Mouse (Mus musculus): ENCODE results near the gene Tnfaip8l2.
"Not testable (repeated sequence)": the region's sequence is repeated elsewhere in the genome, so short reads cannot be mapped to it uniquely, and the experiment has no call there.

Gene Tnfaip8l2

DNA sequence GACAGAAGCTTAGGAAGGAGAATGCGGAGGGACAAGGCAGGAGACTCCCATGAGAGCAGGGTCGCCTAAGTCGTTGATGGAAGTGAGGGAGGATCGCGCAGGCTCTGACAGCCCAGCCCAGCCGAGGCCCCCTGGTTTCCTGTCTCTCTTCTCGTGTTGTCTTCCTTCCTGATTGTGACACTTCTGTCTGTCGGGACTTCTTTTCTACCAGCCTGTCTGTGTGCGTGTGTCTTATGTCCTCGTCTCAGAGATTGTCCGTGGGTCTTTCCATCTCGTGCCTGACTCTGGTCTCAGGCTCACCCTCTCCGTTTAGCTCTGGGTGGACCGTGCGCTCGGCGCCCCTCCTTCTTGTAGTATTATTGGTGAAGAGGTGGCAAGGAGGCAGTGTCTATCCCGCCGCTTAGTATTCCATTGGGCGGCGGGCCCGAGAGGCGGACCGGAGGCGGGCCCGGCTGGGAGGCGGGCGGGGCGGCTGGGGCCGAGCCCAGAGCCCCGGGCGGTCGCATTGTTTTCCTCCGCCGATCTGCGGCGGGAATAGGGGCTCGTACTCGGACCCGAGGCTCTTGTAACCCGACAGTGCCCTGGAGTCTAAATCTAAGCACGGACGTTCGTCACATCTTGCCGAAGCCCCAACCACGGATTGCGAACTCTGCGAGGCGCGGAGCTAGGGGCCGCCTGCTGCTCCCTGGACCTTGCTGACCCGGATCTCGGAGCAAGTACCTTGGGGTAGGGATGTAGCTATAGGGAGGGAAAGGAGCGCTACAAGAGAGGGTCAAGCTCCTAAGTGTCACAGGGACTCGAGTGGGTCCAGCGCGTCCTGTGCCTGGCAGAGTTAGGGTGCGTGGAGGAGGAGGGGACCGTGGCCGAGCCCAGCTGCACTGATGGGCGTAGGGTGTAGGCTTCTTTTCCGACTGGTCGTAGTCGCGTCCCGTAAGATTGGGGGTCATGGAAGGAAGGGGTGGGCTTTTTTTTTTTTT is 18.1 kb upstream of the Tnfaip8l2 start, which contains the start of gene Sema6c:
TSS of gene Sema6c (plus strand) at position 471 of the 977 bp plus-strand sequence.
- DNase-seq (ENCODE audit: low spot score in 2 of 2) = peak; percentile 69 to 77

DNA sequence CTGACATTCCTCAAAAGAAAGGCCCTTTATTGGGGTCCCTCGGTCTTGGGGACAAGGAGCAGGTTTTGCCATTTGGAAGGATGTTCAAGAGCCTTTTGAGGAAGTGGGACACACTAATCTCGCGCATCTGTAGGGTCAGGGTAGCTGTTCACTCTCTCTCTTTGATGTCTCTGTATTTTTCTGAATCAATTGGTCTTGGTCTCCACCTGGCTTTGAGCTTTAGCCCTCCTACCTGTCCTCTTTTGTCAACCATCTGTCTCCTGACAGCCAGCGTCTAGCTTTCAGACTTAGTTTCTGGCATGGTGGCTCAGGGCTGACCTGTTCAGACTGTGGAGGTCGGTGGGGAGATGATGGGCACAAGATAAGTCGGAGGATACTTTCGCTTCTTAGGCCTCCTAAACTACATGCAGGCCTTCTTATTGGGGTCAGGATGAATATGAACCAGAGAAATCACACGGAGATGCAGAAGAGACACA is 17.4 kb upstream of the Tnfaip8l2 start:
- no peak for DNase-seq (ENCODE audit: low spot score in 2 of 2)

DNA sequence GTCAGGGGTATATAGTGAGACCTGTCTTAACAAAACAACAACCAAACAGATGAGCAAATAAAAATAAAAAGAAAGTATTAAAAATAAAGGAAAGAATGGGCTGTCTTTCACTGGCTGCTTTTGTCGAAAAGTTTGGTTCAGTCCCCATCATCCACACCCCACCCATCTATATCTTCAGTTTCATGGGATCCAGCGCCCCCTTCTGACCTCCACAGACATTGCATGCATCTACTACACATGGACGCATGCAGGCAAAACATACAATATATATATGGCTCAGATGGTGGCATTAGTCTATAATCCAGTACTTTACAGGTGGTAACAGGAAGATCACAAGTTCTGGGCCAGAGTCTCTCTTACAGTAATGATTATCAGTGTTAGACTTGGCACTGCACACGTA is 11.7 kb upstream of the Tnfaip8l2 start:
- DNase-seq (ENCODE audit: low spot score in 2 of 2) = peak in 1 of 2 experiments; percentile 67

DNA sequence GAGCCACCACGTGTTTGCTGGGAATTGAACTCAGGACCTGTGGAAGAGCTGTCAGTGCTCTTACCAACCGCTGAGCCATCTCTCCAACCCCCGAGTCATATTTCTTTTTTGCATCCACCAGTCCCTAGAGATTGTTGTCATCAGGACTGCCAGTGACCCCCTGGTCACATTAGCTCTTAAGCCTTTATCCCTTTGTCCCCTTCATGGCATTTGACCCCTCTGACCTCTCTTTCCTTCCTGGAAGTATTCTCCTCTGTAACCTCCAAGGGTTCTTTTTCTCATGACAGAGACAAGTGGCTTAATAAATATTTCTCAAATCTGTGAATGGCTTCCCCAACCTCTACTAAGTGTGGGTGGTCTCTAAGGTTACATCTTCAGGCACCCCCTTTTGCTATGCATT is 5.8 kb upstream of the Tnfaip8l2 start:
- no peak for DNase-seq (ENCODE audit: low spot score in 2 of 2)

DNA sequence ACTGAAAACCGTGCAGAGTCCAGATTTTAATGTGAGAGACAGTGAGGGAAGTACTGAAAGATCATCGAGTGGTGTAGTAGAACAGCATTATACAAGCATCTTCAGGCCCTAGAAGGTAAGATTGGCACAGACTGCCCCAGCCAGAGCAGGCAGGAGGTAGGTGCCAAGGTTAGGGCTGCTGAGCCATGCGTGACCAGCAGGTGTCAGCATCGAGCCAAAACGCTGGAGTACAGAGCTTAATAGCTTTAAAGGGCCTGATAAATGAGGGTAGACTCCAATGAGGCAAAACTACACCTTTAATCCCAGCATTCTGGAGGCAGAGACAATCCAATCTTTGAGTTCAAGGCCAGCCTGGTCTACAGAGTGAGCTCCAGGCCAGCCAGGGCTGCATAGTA is 454 bp upstream of the Tnfaip8l2 start:
- peak; percentile 80 to 89 for DNase-seq (ENCODE audit: low spot score in 2 of 2)

DNA sequence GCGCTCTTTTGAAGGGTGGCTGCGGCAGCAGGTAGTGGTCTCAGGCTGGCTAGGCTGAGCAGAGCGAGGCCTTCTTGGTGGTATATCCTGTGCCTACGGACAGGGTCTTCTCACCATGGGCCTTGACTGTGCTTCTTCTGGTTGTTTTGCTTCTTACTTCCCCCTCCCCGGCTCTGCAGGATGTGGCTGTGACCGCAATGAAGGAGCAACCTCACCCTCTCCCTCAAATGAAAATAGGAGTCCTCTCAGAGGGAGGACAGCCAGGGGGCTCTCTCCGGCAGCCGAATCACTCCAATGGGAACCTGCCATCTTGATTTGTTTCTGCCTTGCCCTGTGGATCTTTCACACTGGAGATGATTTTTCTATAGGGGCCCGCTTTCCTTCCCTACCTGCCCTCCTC is 686 bp downstream of the Tnfaip8l2 start:
- DNase-seq (ENCODE audit: low spot score in 2 of 2) = peak in 1 of 2 experiments; percentile 38

DNA sequence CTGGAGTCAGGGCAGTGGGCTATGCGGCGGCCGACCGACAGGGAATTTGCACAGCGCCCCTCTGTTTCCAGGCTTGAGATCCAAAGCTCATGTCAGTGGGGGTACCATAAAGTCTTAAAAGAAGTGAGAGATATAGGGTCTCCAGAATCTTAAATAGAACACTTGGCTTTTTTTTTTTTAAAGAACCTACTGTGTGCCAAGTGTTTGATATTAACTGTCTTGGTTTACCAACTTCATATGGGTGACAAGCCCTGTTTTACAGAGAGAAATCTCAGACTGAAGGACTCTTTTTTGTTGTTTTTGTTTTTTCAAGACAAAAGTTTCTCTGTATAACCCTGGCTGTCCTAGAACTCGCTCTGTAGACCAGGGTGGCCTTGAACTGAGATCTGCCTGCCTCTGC is 1.4 kb downstream of the Tnfaip8l2 start:
- DNase-seq (ENCODE audit: low spot score in 2 of 2) = no peak

DNA sequence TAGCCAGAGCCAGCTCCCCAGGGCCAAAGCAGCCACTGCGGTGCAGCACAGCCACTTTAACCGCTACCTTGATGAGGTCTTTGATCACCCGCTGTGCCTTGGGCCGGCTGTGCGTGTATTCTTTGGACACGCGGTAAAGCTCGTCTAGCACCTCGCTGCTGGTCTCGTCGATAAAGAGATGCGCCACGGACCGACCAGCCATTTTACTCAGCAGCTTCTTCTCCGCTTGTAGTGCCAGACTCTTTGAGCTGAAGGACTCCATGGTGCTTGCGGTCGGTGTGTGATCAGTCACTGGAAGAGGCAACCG is 1.9 kb downstream of the Tnfaip8l2 start:
- DNase-seq (ENCODE audit: low spot score in 2 of 2) = no peak

DNA sequence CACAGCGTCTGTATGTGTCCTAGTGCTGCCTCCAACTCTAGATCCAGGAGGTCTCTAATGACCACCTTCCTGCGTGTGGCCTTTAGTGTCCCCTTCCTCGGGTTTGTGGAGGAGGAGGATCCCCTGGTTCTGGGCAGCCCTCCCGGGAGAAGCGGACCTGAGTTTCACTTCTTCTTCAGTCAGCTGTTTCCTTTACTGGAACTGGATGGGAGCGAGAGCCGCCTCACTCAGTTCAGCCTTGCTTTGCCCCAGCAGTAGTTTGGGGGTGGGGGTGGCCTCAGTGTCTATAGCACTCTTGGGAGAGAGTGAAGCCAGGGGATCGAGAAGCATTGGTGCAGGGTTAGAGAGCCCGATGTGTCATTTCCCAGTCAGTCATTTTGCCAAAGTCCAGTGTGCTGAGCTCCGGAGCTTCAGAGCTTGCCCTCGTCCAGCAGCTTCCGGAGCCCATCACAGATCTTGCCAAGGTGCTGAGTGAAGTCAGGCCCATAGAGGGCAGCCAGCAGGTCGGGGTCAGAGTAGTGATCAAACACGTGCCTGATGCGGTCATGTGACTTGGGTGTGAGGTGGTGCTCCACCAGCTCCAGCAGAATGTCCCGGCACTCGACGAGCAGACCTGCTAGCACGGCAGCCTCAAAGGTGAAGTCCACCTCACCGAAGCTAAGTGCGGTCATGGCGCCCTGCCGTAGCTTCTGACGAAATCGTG is 2.4 kb downstream of the Tnfaip8l2 start:
- DNase-seq (ENCODE audit: low spot score in 2 of 2) = no peak

DNA sequence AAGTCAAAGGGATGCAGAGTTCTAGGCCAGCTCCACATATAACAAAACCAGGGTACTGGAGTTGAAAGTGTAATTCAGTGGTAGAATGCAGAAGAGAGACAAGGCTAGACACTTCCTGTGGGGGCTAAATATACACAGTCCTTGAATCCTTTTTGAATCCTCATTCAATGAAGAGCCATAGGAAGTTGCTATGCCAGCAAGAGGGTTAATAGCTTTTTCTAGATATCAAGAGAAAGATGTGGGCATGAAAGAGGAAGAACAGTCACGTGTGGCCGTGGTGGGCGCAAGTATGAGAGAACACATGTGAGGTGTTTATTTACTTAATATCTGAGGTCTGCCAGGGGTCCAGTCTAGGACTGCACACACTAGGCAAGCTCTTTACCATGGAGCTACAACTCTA is 5.8 kb downstream of the Tnfaip8l2 start:
- no peak for DNase-seq (ENCODE audit: low spot score in 2 of 2)

DNA sequence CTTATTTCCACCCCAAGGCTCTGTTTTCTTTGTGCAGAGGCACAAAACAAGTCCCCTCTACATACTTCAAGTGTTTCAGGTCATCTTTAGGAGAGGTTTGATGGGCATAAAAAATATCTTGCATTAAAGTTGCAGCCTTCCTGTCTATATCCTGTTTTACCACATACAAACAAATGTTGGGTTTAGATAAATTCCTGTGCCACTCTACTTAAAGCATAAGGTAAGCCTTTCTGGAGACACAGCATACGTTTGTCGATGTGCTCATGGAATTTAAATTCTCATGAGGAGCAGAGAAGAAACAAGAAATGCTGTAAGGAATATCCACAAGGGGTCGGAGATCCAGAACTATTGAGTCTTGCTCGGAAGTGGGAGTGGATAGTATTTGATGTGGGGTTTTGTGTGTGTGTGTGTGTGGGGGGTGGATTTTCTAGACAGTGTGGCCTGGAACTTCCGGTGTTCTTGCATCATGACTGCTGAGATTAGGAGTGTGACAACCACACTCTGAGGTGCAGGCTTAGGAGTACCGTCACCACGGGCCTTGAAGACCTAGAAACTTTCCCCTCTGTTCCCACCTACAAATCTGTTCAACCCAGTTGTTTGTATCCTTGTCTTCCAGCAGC is 6.6 kb downstream of the Tnfaip8l2 start:
- no peak for DNase-seq (ENCODE audit: low spot score in 2 of 2)

DNA sequence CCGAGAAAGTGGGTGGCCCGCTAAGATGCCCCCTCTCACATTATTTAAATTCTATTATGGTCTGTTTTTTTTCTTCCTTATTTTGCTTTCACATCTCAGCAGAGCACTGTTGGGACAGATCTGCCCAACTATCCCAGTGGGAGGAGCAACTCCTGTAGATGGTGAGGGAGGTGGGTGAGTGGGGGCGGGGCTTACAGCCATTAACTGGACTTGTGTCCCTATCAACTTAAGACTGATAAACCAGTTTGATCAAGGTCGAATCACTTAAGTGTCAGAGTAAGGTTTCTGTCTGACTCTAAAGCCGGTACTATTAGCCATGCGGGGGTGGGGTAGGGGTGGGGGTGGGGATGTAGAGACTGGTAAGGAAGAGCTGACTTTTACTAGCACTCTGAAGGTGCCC is 7.1 kb downstream of the Tnfaip8l2 start:
- peak; percentile 43 to 58 for DNase-seq (ENCODE audit: low spot score in 2 of 2)

DNA sequence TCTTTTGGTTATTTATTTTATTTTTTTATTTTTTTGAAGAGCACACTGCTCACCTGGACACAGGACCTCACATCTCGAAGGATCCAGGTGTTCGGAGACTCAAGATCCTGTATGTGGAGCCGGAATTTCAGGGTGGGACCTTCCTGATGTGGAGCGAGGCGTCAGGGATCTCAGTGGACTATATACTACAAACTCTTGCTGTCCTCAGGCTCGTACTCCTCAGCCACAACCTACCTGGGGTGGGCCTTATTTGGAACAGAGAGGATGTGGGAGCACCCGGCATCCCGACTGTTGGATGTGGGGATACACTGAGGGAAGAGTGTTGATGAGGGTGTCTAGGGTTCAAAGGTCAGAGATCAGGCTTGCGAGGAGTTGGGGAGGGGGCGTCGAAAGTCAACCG is 8.0 kb downstream of the Tnfaip8l2 start:
- not testable (repeated sequence) for DNase-seq (ENCODE audit: low spot score in 2 of 2)

DNA sequence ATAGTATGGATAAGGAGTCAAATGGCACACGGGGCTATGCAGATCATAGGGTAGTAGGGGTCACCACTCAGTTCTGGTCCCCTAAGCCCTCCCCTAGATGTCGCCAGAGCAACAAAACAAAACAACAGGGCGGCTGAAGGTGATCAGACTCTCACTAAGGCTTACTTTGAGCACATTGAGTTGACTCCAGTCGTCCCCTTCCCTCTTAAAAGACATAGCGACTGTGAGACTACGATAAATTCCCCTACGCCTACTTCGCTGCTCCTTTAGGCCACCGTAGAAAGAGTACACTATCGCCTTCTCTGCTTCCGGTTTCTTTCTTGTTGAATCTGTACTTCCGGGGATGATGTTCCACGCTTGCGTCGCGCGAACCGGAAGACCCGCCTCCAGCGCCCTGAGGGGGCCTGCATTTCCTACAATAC is 8.5 kb downstream of the Tnfaip8l2 start, which contains the start of the genes Scnm1 and Lysmd1:
TSS of gene Scnm1 (minus strand) at position 332 of the 422 bp plus-strand sequence.
TSS of gene Lysmd1 (plus strand) at position 409 of the 422 bp plus-strand sequence.
- peak; percentile 73 to 83 for DNase-seq (ENCODE audit: low spot score in 2 of 2)

DNA sequence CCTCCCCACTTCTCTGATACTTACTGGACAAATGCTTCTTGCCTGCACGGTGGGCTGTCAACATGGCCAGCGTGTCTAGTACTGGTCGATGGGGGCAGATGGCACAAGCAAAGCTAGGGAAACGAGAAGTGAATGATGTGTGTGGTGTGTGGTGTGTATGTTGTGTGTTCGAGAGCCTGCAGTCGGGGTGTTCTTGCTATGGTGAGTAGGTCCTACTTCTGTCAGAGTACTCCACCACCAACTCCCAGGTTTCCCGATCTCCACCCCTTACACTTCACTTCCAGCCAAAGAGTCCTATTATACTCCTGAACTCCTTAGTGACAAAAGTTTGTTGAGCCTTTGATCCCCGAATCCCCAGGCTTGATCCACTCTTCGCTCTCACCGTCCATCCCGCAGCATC is 9.0 kb downstream of the Tnfaip8l2 start:
- DNase-seq (ENCODE audit: low spot score in 2 of 2) = no peak

DNA sequence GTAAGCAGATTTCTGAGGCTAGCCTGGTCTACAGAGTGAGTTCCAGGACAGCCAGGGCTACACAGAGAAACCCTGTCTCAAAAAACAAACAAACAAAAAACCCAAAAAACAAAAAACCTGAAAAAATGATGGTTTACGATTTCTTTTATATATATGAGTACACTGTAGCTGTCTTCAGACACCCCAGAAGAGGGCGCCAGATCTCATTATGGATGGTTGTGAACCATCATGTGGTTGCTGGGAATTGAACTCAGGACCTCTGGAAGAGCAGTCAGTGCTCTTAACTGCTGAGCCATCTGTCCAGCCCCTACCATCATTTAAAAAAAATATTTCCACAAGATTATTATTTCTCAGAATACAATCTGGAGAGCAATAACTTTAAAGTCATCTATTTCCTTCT is 9.8 kb downstream of the Tnfaip8l2 start:
- not testable (repeated sequence) for DNase-seq (ENCODE audit: low spot score in 2 of 2)

DNA sequence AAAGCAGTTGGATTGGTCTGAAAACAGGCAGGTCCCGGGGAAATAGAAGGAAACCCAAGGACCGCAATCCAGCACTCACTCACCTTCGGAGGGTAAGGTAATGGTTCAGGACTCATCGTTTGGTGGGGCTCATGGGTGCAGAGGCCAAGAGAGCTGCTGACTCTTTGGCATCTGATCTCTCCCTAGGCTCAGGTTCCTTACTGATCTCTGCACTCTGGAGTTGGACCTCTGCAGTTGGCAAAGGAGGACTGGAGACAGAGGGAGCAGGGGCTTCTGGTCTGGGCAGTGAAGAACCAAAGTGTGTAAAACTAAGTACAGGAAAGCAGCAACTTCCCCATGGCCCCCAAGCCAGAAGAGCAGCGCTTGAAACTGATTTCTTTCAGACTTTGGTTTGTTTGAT is 12.1 kb downstream of the Tnfaip8l2 start:
- no peak for DNase-seq (ENCODE audit: low spot score in 2 of 2)

DNA sequence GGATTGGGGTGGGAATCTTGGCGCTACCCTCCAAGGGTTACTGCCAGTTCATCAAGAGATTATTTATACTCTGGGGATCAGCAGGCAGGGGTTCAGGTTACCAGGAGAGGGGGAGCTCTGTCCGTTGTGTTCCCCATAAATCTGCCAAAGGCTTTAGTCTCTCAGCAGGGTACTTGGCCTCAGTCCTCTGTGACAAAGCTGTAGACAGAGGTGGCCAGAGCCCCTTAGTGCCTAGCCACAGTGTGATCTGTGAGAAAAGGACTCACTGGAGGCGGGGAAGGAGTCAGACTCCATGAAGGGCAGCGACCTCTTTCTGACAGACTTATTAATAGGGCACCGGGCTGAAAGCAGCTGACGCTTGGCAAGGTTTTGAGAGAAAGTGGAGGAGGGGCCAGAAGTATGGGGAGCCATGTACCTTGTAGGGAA is 12.9 kb downstream of the Tnfaip8l2 start:
- no peak for DNase-seq (ENCODE audit: low spot score in 2 of 2)

DNA sequence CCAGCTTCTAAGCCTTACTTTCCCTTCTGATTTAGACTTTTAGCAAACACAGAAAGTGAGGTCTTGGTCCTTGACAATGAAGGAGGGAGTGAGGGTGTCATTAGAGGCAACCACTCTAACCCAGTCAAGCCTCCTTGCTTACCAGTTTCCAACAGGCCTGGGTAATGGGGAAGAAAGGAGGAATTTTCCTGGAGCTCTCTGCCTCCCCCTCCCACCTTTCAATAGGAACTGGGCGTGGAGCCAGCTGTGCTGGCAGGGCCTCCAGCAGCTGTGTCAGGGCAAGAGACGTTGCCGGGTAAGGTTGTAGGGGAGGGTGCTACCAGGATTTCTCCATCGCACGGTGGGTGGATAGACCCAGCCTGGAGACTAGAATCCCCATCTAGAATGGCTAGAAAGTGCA is 17.2 kb downstream of the Tnfaip8l2 start:
- DNase-seq (ENCODE audit: low spot score in 2 of 2) = no peak

DNA sequence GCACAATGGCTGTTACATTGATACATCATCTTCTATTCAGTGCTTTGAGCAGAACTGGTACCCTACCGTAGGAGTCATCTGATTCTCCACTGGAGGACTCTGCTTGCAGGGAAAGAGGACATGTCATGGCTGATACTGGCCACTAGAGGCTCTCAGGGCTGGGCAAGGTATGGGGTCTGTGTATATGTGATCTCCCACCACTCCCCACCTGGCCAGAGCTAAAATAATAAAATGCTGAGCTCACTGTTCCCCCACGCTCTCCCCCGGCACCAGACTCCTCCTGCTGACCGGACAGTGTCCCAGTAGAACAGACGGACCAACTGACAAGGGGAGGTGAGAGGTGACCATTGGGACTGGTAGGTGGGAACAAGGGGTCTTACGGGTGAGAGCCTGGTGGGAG is 17.9 kb downstream of the Tnfaip8l2 start, which contains the start of gene Tmod4:
TSS of gene Tmod4 (plus strand) at position 231 of the 400 bp plus-strand sequence.
- no peak for DNase-seq (ENCODE audit: low spot score in 2 of 2)

DNA sequence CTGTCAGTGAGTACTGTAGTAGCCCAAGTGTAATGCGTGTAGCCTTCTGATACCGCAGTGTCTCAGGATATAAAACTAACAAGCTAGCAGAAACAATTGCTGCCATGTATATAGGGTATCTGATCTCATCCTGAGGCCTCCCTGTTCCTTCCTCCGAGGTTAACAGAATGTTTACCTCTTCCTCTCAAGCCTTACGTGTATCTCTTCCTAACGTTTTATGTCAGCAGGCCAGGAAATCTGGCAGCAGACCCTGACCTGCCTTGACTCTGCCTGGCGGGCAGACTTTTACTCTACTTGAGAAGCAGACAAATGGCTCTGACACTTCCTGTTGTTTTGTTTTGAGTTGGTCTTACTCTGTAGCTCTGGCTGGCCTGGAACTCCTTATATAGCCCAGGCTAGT is 20.6 kb downstream of the Tnfaip8l2 start:
- DNase-seq (ENCODE audit: low spot score in 2 of 2) = no peak

DNA sequence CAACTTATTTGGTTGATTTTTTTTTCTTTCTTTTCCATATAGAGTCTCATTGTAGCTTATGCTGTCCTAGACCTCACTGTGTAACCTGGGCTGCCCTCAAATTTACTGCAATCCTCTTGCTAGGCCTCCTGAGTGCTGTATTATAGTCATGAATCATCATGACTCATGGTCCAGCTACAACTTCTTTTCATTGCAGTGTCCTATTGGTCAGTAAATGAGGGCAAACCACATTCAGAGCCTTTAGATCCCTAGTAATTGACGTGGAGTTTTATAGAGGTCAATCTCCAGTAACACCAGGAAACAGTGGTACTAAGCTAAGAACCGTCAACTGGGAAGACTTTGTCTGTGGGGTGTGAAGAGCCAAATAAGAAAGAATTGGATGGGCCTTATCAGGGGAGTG is 24.4 kb downstream of the Tnfaip8l2 start:
- no peak for DNase-seq (ENCODE audit: low spot score in 2 of 2)

All from spleen, postnatal 14 days (tissue).